Mouse (Mus musculus) heart, embryonic 15.5 days (tissue): ENCODE measurements at regions not wholly inside any gene's neighbourhood (a gene's known extent, or its start where the extent isn't known, plus 50 kb on each side); places are given as distances from the start of the nearest gene placed in this dataset.
"Not testable (repeated sequence)": the region's sequence is repeated elsewhere in the genome, so short reads cannot be mapped to it uniquely, and the experiment has no call there.

ENCODE experiments used
- ATAC-seq: fragments of 200-750 bp; cut with Nextera tagmentation; replicated peaks from 2 replicates; pipeline ENCODE4 v1.8.0; 2017; ENCODE audit warnings: low read depth, moderate TSS enrichment; ENCODE audit not compliant: insufficient number of reproducible peaks, insufficient read depth, low FRiP score
- H3K27ac ChIP-seq: fragments of 300-500 bp; sonication (generic); 2 replicates; pipeline ENCODE4 v1.5.1; 2015; ENCODE audit warnings: mild to moderate bottlenecking, inconsistent platforms
- H3K27me3 ChIP-seq: fragments of 300-500 bp; sonication (generic); 2 replicates; pipeline ENCODE4 v1.6.1; 2015; ENCODE audit warnings: inconsistent platforms
- H3K36me3 ChIP-seq: fragments of 300-500 bp; sonication (generic); 2 replicates; pipeline ENCODE4 v1.6.1; 2015; ENCODE audit warnings: mild to moderate bottlenecking, inconsistent platforms
- H3K4me1 ChIP-seq: fragments of 300-500 bp; sonication (generic); replicated peaks from 2 replicates; pipeline ENCODE4 v1.6.1; 2015; ENCODE audit warnings: inconsistent platforms
- H3K4me2 ChIP-seq: fragments of 300-500 bp; sonication (generic); 2 replicates; pipeline ENCODE4 v1.6.1; 2015; ENCODE audit warnings: inconsistent platforms, mild to moderate bottlenecking, moderate library complexity
- H3K4me3 ChIP-seq: fragments of 300-500 bp; sonication (generic); 2 replicates; pipeline ENCODE4 v1.5.1; 2015; ENCODE audit warnings: mild to moderate bottlenecking, inconsistent platforms
- H3K9ac ChIP-seq: fragments of 300-500 bp; sonication (generic); 2 replicates; pipeline ENCODE4 v1.6.1; 2015; ENCODE audit warnings: mild to moderate bottlenecking, inconsistent platforms
- H3K9me3 ChIP-seq: fragments of 300-500 bp; sonication (generic); replicated peaks from 2 replicates; pipeline ENCODE4 v1.6.1; 2016; ENCODE audit warnings: inconsistent platforms
- WGBS: fragments of 180-500 bp; shearing (Covaris S2); methylation state at CpG from one replicate; pipeline ENCODE4 v1.1.7; 2015; ENCODE audit warnings: mixed read lengths; 5-methylcytosine and 5-hydroxymethylcytosine counted together

DNA sequence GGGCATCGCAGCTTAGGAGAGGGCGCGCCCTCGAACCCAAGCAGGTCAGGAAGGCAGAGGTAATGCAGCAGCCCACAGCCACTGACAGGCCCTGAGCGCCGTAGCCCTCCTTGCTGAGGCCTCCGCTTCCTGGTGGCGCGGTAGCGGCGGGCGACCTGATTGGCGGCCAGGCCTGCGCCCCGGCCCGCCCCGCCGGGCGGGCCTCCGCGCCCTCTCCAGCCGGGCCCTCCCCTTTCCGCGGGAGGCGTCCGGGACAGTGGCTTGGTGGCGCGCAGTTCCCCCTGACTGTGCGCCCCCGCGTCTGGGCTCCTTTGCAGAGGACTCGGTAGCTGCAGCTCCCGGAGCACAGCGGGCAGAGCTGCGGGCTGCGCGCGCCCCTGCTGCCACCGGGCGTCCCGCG lies 242.1 kb downstream of the Gm21863 start:
- ATAC-seq, H3K27me3 ChIP-seq, H3K27ac ChIP-seq, H3K9me3 ChIP-seq, H3K4me1 ChIP-seq, H3K36me3 ChIP-seq: not testable (repeated sequence)
- H3K9ac ChIP-seq = peak overlapping the region; percentile 52; the same call in 1 of the 2 replicates
- peak overlapping the region; percentile 54 for H3K4me3 ChIP-seq
- WGBS = 1% methylated on average over 23 of the region's 42 CpGs
- H3K4me2 ChIP-seq = peak overlapping the region; percentile 58

DNA sequence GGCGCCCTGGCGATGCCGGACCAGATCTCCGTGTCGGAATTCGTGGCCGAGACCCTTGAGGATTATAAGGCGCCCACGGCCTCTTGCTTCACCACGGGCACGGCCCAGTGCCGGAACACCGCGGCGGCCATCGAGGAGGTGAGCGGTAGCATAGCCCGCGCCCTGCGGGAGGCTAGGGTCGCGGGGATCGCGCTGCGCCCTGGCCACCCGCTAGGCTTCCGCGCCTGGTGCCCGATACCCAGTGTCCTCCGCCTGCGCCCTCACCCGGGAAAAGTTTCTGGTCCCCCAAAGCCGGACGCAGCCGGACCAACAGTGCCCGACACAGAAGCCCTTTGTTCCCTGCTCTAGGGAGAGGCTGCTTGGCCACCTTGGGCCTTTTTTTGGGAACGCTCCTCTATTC lies 242.6 kb downstream of the Gm21863 start:
- H3K27ac ChIP-seq, H3K4me1 ChIP-seq, H3K27me3 ChIP-seq, H3K36me3 ChIP-seq, H3K9me3 ChIP-seq, ATAC-seq: not testable (repeated sequence)
- Histone ChIP-seq H3K4me2 (peak overlapping the region; percentile 58), H3K9ac (peak overlapping the region; percentile 52), H3K4me3 (peak overlapping the region; percentile 54)
- WGBS = under 1% methylated on average over 37 of the region's 37 CpGs

DNA sequence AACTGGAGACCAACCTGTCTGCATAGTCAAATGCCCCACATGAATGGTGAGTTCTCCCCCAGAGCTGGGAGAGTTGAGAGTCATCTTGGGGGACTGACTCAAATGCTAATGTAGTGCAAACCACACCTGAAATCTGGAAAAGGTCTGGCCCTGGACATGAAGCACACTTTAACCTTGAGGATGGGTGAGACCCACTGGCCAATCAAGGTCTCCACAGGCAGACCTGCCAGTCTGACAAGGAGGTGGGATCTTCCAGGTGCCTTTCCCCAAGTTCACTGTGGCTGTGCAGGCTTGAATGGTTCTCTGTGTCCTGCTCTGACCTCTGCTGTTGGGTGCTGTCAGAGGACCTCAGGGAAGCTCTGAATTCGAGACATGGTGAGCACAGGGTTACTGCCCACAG lies 269.6 kb downstream of the Gm21863 start:
- not testable (repeated sequence) for H3K27me3 ChIP-seq, ATAC-seq, H3K4me1 ChIP-seq, H3K36me3 ChIP-seq, H3K27ac ChIP-seq, H3K9ac ChIP-seq, H3K4me3 ChIP-seq, H3K4me2 ChIP-seq
- 68% methylated on average over 1 of the region's 1 CpGs for WGBS
- peaks cover 27% of the 10 kb centered on the region for H3K9me3 ChIP-seq

DNA sequence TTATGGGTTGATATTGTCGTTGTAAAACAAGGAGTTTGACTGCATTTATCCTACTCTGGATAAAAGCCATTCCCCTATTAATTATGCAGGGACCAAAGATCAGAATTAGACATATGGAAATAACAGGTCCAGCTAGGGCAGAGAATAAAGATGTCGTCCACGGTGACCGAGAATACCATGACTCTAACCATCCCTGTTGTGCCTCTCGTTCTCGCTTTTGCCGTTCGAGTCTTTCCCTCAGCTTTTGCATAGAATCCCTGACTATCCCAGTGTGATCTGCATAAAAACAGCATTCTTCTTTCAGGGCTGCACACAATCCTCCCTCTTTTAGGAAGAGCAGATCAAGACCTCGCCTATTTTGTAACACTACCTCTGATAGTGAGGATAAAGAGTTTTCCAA lies 272.5 kb downstream of the Gm21863 start:
- not testable (repeated sequence) for H3K4me3 ChIP-seq, H3K27ac ChIP-seq, H3K9ac ChIP-seq, H3K27me3 ChIP-seq, ATAC-seq, H3K36me3 ChIP-seq, H3K4me1 ChIP-seq, H3K4me2 ChIP-seq
- WGBS = 75% methylated on average over 9 of the region's 9 CpGs
- peaks cover 54% of the 10 kb centered on the region for H3K9me3 ChIP-seq

DNA sequence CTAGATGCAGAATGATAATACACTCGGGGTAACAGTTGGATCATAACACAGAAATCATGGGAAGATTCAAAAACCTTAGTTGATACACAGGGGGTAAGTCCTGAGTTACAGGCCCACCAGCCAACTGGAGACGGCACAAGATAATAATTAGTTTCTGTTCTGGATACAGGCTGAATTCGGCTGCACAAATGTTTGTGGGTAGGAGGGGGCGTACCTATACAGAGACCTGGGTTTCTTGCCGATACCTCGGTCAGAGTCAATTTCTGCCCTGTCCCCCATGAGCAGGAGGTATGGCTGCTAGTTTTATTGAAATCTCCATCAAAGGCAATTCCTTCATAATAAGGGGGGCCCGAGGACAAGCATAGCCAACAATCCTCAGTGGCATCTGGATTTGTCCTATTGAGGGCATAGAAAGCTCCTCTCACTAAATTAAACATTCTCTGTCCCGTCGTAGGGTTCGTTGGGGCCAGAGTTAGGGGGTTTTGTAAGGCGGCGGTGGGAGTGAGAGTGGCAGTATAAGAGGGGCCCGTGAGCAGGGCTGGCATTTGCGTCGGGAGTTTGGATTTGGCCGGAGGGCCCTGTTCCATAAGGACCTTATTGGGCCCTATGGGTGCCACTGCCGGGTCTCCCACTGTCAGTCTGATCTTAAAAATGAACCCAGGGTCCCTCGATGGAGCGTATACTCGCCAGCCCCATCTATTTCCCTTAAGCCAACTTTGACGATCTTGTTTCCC lies 273.3 kb downstream of the Gm21863 start:
- not testable (repeated sequence) for H3K4me1 ChIP-seq, H3K4me2 ChIP-seq, H3K27me3 ChIP-seq, H3K36me3 ChIP-seq, H3K27ac ChIP-seq, H3K4me3 ChIP-seq, H3K9ac ChIP-seq, ATAC-seq
- H3K9me3 ChIP-seq = peaks cover 61% of the 10 kb centered on the region
- WGBS = 69% methylated on average over 21 of the region's 21 CpGs

DNA sequence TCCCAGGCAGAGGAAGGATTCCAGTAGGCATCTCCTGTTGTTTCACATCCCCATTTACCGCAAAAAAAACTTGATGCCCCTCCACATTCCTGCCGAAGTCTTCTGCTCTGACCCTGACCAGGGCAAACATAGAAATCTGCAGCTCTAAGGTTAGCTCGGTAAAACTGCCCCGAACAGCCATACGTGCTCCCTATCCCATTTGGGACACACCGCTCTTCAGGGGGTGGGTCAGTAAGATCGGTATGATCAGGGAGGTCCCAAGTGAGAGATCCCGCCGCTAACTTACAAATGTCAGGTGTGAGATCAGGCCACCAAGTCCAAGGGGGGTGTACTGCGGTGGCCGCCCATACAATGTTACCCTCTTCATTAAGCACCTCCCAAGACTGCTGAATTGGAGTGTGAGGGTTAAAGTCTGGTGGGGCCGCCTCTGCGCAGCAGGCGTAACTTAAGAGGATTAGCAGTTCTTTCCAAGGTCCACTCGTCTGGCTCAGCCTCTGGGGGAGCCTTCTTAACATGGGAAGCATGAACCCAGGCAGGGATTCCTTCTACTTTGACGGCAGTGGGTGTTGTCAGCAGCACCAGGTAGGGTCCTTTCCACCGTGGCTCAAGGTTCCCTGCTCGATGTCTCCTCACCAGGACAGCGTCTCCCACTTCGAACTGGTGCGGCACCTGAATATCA lies 274.2 kb downstream of the Gm21863 start:
- not testable (repeated sequence) for H3K4me1 ChIP-seq, ATAC-seq, H3K4me3 ChIP-seq, H3K27me3 ChIP-seq, H3K27ac ChIP-seq, H3K36me3 ChIP-seq, H3K9ac ChIP-seq, H3K4me2 ChIP-seq
- WGBS = 65% methylated on average over 21 of the region's 21 CpGs
- H3K9me3 ChIP-seq = peaks cover 70% of the 10 kb centered on the region

DNA sequence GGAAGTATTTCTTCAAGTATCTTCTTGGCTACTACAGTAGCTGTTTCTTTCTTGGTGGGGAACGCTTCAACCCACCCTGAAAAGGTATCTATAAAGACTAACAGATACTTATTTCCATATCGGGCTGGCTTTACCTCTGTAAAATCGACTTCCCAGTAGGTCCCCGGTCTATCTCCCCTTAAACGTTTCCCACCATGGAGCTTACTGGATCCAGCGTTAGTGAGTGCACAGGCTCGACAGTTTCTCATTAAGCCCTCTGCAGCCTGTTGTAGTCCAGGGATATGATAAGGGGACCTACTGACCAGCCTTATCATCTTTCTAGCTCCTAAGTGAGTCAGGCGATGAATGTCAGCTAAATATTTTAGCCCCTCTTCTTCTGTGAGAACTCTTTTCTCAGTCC lies 275.1 kb downstream of the Gm21863 start:
- not testable (repeated sequence) for H3K27me3 ChIP-seq, ATAC-seq, H3K4me1 ChIP-seq, H3K4me3 ChIP-seq, H3K4me2 ChIP-seq, H3K36me3 ChIP-seq, H3K9ac ChIP-seq, H3K27ac ChIP-seq
- WGBS = 71% methylated on average over 8 of the region's 8 CpGs
- H3K9me3 ChIP-seq = peaks cover 75% of the 10 kb centered on the region

DNA sequence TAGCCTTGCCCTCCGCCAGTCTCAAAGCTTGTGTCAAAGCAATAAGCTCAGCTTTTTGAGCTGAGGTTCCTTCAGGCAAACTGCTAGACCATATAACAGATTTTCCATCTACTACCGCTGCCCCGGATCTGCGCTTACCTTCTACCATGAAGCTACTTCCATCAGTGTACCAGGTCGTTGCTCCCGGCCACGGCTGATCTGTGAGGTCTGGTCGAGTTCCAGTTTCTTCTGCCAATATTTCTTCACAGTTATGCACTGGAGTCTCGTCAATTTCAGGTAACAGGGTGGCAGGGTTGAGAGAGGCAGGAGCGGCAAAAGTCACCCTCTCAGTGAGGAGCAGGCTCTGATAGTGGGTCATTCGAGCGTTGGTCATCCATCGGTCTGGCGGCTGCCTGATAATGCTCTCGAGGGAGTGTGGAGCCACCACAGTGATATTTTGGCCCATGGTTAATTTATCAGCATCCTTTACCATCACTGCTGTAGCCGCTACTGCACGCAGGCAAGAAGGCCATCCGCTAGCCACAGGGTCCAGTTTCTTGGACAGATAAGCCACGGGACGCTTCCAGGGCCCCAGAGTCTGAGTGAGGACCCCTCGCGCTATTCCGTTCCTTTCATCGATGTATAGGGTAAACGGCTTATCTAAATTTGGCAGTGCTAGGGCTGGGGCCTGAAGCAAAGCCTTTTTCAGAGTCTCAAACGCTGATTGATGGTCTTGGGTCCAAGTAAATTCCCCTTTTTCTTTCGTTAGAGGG lies 276.0 kb downstream of the Gm21863 start:
- Histone ChIP-seq H3K27me3 (no peaks in the 10 kb centered on the region), H3K4me2 (no peak overlapping the region), H3K4me1 (no peaks in the 10 kb centered on the region), H3K27ac (no peak overlapping the region), H3K9me3 (peaks cover 75% of the 10 kb centered on the region), H3K36me3 (no peaks in the 10 kb centered on the region; the same call in 1 of the 2 replicates), H3K4me3 (no peak overlapping the region), H3K9ac (no peak overlapping the region)
- WGBS = 61% methylated on average over 27 of the region's 27 CpGs
- ATAC-seq = no peak

DNA sequence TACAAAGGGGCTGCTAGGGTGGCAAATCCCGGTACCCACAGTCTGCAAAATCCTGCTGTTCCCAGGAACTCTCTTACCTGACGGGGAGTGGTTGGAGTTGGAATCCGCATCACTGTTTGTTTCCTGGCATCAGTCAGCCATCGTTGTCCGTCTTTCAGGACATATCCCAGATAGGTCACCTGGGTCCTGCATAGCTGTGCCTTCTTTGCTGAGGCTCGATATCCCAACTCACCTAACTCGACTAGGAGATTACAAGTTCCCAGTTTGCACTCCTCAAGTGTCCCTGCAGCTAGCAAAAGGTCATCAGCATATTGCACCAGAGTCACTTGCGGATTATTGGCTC lies 276.6 kb downstream of the Gm21863 start:
- no peaks in the 10 kb centered on the region for H3K4me1 ChIP-seq
- H3K36me3 ChIP-seq = no peaks in the 10 kb centered on the region; the same call in 1 of the 2 replicates
- no peak overlapping the region for H3K27ac ChIP-seq
- ATAC-seq = no peak
- H3K9me3 ChIP-seq = peaks cover 75% of the 10 kb centered on the region
- no peak overlapping the region for H3K9ac ChIP-seq
- no peaks in the 10 kb centered on the region for H3K27me3 ChIP-seq
- H3K4me3 ChIP-seq = no peak overlapping the region
- WGBS = 66% methylated on average over 8 of the region's 8 CpGs
- H3K4me2 ChIP-seq = no peak overlapping the region

DNA sequence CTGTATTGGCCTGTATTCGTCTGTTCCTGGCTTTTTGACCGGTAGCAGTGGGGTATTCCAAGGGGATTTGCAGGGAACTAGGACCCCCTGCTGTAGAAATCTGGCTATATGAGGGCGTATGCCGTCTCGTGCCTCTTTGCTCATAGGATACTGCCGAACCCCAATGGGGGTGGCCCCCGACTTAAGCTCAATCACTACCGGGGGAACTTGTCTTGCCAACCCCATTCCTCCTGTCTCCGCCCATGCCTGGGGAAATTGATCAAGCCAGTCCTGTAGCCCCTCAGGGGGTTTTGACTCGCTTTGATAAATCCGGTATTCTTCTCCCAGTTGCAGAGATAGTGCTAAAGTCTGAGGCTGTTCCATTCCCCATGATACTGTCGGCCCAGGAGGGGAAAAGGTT lies 277.2 kb downstream of the Gm21863 start:
- Histone ChIP-seq H3K4me2 (no peak overlapping the region), H3K27me3 (no peaks in the 10 kb centered on the region), H3K27ac (no peak overlapping the region), H3K36me3 (no peaks in the 10 kb centered on the region; the same call in 1 of the 2 replicates), H3K9me3 (peaks cover 74% of the 10 kb centered on the region), H3K4me1 (no peaks in the 10 kb centered on the region), H3K9ac (no peak overlapping the region), H3K4me3 (no peak overlapping the region)
- 67% methylated on average over 12 of the region's 12 CpGs for WGBS
- peak; percentile 17; the same call in 1 of the 2 replicates for ATAC-seq

DNA sequence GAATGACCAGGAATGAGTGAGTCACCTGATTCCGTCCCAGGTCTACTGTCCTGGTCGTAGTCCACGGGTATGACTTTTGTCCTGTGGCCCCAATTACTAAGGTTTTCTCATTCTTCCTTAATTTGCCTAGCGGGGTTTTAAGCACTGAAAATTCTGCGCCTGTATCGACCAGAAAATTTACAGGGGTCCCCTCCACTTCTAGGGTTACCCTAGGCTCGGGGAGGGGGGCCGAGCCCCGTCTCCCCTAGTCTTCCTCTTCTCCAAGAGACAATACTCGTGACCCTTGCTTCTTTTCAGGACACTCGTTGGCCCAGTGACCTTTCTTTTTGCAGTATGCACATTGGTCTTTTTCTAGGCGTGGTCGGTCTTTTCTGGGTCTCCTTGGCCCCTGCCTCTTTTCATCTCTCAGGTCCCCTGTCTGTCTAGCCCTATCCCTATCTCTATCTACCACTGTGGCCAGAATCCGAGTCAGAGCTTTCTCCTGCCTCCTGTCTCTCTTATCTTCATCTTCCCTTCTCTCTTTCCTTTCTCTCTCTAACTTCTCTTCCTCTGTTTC lies 277.8 kb downstream of the Gm21863 start:
- Histone ChIP-seq H3K36me3 (no peaks in the 10 kb centered on the region; the same call in 1 of the 2 replicates), H3K27ac (no peak overlapping the region), H3K27me3 (no peaks in the 10 kb centered on the region), H3K9me3 (peaks cover 69% of the 10 kb centered on the region), H3K4me1 (no peaks in the 10 kb centered on the region), H3K4me2 (no peak overlapping the region), H3K4me3 (no peak overlapping the region), H3K9ac (no peak overlapping the region)
- ATAC-seq = no peak
- 65% methylated on average over 14 of the region's 14 CpGs for WGBS
